Mouse (Mus musculus) T-cell, adult 2 months (primary cell): ENCODE measurements at regions not wholly inside any gene's neighbourhood (a gene's known extent, or its start where the extent isn't known, plus 50 kb on each side); places are given as distances from the start of the nearest gene placed in this dataset.

ENCODE experiments used
- DNase-seq: peaks from one replicate; pipeline ENCODE4 v3.0.0; 2022; ENCODE audit warnings: low spot score

- DNase-seq: no peak
These were observed 76.7 kb upstream of the Bod1 start for GRCm38 (mm10) chr11:31748275-31748815.

- DNase-seq: no peak
These were observed 79.6 kb upstream of the Bod1 start for GRCm38 (mm10) chr11:31751274-31751673.

- DNase-seq: no peak
These were observed 81.5 kb upstream of the Bod1 start for GRCm38 (mm10) chr11:31753211-31753610.

- DNase-seq: no peak
These were observed 82.1 kb upstream of the Bod1 start for GRCm38 (mm10) chr11:31753711-31754161.

GRCm38 (mm10) chr11:31754416-31754815 is 82.7 kb upstream of the Bod1 start:
- DNase-seq: no peak

GRCm38 (mm10) chr11:31755858-31756257 is 84.2 kb upstream of the Bod1 start:
- DNase-seq: no peak

GRCm38 (mm10) chr11:31756355-31757145 is 84.9 kb upstream of the Bod1 start:
- DNase-seq: no peak

- DNase-seq: peak; percentile 65
These were observed 88.4 kb upstream of the Bod1 start for GRCm38 (mm10) chr11:31759868-31760765.

- DNase-seq: no peak
These were observed 92.2 kb upstream of the Bod1 start for GRCm38 (mm10) chr11:31763856-31764255.

- DNase-seq: no peak
These were observed 94.6 kb upstream of the Bod1 start for GRCm38 (mm10) chr11:31766296-31766695.

GRCm38 (mm10) chr11:31767727-31768495 is 96.2 kb upstream of the Bod1 start:
- no peak for DNase-seq

GRCm38 (mm10) chr11:31769804-31770654 is 98.3 kb upstream of the Bod1 start:
- DNase-seq: no peak

GRCm38 (mm10) chr11:31770881-31771280 is 99.2 kb upstream of the Bod1 start:
- DNase-seq: no peak

- DNase-seq: no peak
These were observed 100.1 kb upstream of the Bod1 start for GRCm38 (mm10) chr11:31771491-31772439.

GRCm38 (mm10) chr11:31777531-31777930 is 94.5 kb upstream of the Cpeb4 start:
- no peak for DNase-seq

GRCm38 (mm10) chr11:31778766-31779165 is 93.2 kb upstream of the Cpeb4 start:
- no peak for DNase-seq

- no peak for DNase-seq
These were observed 92.7 kb upstream of the Cpeb4 start for GRCm38 (mm10) chr11:31779267-31779666.

- DNase-seq: no peak
These were observed 91.0 kb upstream of the Cpeb4 start for GRCm38 (mm10) chr11:31780969-31781368.

- DNase-seq: no peak
These were observed 90.4 kb upstream of the Cpeb4 start for GRCm38 (mm10) chr11:31781605-31782004.
